Mouse (Mus musculus) spleen, postnatal 4 days (tissue): Measurements from ENCODE around the gene Iqschfp.

Experiments
- DNase-seq, 2 experiments: peaks; one replicate each; pipeline ENCODE4 v3.0.0; 2022; ENCODE audit warnings: low spot score in 2 of 2

Iqschfp gene

DNA sequence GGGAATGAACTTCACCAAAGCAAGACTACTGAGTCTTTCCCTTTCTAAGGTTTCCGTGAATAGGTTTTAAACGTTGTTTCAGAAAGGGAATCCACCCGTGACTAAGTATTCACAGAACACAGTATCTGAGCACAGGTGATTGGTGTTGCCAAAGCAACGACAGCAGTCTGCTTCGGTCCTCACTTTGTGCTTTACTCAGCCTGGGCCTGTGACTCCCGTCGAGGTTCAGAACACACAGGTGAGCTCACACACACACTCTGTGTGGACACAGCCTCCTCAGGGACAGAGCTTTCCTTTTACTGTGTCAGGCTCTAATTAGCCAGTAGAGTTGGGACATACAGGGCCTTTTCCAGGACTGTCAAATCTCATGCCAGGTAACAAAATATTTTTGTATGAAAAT lies 542.4 kb downstream of the Iqschfp start:
- DNase-seq = no peak

DNA sequence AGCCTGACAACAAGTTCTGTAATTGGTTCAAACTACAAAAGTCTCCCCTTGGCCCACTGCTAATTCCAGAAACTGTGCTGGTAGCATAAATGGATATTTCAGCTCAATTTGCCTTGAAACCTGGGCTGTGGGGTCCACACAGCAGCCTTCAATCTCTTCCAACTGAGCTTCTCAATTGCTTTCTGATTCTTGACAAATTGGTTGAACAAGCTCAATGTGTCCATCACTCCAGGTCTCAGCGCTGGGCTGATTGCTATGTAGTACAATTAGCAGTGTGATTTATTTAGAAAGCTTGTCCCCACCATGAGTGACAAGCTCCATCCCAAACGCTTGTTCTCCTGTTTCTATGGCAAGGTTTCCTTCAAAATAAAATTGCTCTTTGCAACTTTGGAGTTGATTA lies 542.9 kb downstream of the Iqschfp start:
- no peak for DNase-seq

- no peak for DNase-seq
These were observed 556.4 kb downstream of the Iqschfp start for GRCm38 (mm10) chr3:68448480-68448879.

- DNase-seq = no peak
These were observed 559.6 kb downstream of the Iqschfp start for GRCm38 (mm10) chr3:68451634-68452033.

GRCm38 (mm10) chr3:68453266-68453665 lies 561.2 kb downstream of the Iqschfp start:
- DNase-seq = no peak

DNA sequence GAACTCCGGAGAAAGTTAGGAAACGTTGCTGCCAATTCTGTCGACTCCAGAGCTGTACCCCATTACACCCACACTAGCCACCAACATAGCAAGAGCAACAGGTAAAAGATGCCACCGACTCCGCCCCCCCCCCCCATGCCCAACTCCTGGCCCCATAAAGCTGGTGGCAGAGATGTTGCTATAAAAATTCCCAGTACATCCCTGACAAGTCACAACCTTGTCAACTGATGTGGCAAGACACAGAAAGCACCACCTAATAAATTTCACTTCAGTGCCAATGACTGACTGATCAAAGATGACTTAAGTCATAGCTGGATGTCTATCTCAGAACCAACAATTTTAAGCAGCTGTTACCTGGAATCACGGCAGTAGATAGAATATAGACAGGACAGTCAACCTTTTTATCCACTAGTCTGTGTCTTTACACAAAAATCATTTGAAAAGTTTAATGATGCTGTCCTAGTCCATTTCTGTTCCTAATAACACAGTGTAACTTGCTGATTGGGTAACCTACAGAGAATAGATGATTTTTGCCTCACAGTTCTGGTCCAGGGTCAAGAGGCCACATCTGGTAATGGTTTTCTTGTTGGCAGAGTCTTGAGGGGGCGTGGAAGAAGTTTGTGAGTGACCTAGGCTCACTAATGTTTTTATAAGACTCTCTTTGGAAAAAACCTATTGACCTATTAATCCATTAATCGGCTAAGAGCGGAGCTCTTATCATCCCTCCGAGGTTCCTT lies 561.9 kb downstream of the Iqschfp start:
- DNase-seq = no peak

- DNase-seq = no peak
These were observed 574.6 kb downstream of the Iqschfp start for GRCm38 (mm10) chr3:68466643-68467042.

GRCm38 (mm10) chr3:68467941-68468687 lies 576.1 kb downstream of the Iqschfp start:
- DNase-seq = no peak

- no peak for DNase-seq
These were observed 577.6 kb downstream of the Iqschfp start for GRCm38 (mm10) chr3:68469643-68470042.

GRCm38 (mm10) chr3:68470061-68470460 lies 578.0 kb downstream of the Iqschfp start:
- DNase-seq = no peak

DNA sequence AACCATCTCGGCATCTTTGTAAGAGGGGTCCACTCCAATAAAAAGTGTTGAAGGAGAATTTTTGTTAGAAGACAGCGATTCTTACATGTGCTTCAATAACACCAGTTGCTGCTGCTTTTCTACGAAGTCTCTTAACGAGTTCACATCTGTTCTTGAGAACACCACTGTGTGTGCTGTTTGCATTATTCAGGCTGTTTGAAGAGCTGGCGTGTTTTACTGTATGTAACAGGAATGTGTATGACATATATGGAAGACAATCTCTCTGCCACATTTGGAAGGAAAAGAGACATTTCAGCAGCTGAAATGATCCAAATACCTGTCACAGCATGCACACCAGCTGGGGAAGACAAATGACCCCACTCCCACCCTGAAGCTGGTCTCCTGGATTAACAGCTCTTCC lies 578.6 kb downstream of the Iqschfp start:
- no peak for DNase-seq

DNA sequence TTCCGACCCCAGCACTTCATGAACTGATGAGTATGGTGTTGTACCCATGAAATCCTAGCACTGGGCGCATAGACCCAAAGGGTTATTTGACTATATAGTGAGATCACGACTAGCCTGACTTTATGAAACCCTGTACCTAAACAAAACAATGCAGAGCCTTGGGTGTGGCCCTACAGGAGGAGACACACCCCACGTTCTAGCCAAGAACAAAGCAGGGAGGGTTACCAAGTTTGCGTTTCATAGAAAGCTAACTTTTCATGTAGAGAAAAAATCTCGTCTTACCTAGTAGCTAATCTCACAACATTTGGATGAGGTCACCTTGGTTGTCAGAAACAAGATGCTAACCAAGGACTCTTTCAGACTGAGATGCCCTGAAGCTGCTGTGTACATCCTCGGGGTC lies 584.3 kb downstream of the Iqschfp start:
- DNase-seq = no peak

- no peak for DNase-seq
These were observed 585.4 kb downstream of the Iqschfp start for GRCm38 (mm10) chr3:68477478-68477877.

DNA sequence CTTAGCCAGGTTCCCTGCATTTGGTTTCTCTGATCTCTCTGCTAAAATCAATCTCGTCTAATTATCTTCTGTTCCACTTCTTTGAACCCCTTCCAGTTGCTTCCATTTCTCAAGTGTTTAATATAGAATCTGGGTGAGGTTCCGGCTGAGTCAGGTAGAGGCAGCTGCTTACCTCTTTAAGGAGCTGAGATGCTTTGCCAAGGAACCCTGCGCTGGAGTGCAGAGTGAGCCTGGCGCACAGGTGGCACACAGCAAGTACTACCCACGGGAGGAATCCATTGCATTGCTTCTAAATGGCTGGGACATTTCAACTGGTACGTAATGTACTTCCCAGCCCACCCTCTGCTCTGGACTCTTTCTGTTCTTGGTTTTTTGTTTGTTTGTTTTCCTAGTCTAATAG lies 587.2 kb downstream of the Iqschfp start:
- DNase-seq = no peak

GRCm38 (mm10) chr3:68483517-68483916 lies 591.5 kb downstream of the Iqschfp start:
- no peak for DNase-seq

DNA sequence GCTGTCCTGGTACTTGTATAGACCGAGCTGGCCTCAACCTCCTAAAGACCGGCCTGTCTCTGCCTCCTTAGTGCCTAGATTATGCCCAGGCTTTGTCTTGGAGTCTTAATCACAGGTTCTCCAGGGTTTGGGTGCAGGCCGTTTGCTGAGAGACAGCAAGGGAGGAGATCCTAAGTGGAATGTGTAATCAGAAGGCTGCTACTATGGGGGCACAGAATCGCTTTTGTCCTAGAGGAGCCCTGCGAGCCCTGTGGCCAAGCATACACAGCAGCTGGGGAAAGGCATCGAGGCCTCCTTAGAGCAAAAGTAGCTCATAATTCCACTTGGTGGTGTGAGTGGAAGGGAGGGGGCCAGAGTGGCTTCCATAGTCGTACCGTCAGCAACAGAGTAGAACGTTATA lies 592.0 kb downstream of the Iqschfp start:
- DNase-seq = no peak

GRCm38 (mm10) chr3:68484561-68484960 lies 592.5 kb downstream of the Iqschfp start:
- DNase-seq = no peak

DNA sequence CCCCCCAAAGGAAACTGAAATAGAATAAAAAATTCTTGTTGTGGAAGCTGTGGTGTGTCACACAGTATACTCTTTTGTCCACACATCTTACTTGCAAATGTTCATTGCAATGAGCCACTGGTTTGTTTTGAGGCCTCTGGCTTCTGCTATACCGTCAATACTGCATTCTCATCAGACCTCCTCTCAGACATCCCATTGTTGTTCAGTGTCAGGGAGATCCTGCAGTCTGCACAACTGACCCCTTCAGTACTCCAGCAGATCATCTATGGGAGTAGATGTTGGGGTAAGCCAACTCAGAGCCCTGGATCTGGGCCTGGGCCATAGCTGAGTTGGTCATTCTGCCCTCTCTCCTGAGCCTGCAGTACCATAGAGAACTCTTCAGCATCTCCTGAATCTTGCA lies 595.6 kb downstream of the Iqschfp start:
- no peak for DNase-seq

- DNase-seq = no peak
These were observed 596.3 kb downstream of the Iqschfp start for GRCm38 (mm10) chr3:68488316-68488715.

GRCm38 (mm10) chr3:68491516-68491915 lies 599.5 kb downstream of the Iqschfp start:
- DNase-seq = no peak

DNA sequence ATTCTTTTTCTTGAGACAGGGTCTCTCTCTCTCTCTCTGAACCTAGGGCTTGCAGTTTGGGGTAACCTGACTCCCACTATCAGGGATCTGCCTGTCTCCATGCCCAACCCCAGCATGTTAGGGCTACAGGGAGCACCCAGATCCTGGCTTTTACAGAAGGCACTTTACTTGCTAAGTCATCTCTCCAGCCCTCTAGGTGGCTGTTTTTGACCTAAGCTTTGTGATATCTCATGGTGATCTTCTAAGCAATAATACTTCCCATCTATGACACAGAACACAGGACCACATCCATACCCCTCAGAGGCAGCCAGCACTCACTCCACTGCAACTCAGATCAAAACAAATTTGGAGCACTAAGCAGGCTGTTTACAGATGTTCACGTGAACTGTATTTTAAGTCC lies 600.0 kb downstream of the Iqschfp start:
- no peak for DNase-seq

DNA sequence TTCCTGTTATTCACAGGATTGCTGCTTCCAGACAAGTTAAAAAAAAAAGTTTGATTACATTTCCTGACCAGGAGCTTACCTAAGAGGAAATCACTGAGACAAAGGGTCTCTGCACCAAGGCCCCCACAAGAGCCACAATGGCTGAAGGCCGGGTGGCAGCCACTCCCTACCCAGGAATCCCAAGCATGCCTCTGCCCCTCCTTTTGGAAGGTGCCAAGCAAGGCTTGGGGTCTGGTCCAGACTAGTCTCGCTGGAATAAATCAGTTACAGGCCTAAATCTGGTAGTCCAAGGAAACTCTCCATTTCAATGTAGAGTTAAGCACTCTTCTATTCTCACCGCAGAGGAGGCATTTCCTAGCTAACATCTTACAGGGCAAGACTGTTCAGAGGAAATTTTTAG lies 600.5 kb downstream of the Iqschfp start:
- no peak for DNase-seq

DNA sequence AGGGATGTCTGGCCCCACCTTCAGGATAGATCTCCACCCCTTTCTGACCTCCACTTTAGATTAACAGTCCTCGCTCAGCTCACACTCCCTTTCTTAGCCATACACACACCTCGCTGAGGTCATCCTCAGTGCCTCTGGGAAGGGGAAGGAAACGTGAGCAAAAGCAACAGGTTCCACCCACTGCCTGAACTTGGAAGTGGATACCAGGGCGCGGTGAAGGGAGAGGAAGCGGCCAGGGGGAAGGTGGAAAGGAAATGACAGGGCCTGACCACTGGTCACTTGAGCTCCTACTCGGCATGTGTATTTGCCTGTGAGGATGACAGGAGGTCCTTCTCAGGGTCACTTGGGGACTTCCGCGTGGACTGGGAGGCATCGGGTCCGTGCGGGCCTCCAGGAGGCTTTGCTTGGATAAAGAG lies 601.1 kb downstream of the Iqschfp start:
- DNase-seq = no peak
